Mouse (Mus musculus): ENCODE data around the gene Anks1b. TPM values are rescaled to one million over a fixed set of nuclear protein-coding genes. Genes with fewer than 3 reads are reported as not detected.

The Anks1b gene
- polyA plus RNA-seq (2014; fragmentation: Illumina TruSeq; extraction: RNeasy Lipid Tissue Mini Kit (QIAGEN cat#74804); ENCODE audit: low read depth, low replicate concordance): 2.3 TPM

DNA sequence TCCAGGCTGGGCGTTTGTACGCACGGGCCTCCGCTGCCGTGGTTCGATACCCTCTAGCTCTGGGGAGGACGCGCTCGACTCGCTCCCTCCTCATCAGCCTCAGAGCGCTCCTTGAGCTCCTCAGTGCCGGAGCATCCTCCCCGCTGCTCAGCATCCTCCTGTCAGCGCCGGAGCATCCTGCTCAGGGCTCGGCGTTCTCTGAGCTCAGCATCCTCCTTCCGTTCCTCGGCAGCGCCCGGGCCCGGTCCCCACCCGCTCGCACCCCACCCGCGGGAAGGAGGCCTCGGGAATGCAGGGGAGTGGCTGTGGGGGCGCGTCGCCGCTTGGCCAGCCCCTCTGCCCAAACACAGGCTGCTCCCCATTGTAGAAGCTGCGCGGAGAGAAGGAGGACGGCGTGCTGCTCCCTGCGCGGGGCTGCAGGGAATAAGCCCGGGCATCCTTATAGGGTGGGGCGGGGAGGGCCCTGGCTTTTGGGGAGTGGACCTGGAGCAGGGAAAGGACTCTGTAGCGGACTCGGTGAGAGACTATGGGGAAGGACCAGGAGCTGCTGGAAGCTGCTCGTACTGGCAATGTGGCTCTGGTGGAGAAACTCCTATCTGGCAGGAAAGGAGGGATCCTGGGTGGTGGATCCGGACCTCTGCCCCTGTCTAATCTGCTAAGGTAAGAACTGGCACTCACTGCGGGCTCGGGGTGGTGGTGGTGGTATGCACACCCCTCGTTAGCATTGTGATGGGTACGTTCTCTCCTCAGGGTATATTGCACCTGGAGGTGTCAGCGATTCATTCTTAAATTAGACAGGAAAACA is at the start of gene Anks1b:
Anks1b (plus strand) TSS at position 364 of the 805 bp plus-strand sequence.

Other genes with a start within 250 kb of the Anks1b start
- 93.3 TPM for gene Scyl2, start 187.2 kb upstream of the Anks1b start, polyA plus RNA-seq (2014; fragmentation: Illumina TruSeq; extraction: RNeasy Lipid Tissue Mini Kit (QIAGEN cat#74804); ENCODE audit: low read depth, low replicate concordance)
- 36.8 TPM for gene Actr6, start 141.2 kb upstream of the Anks1b start, polyA plus RNA-seq (2014; fragmentation: Illumina TruSeq; extraction: RNeasy Lipid Tissue Mini Kit (QIAGEN cat#74804); ENCODE audit: low read depth, low replicate concordance)
- 78.1 TPM for gene Uhrf1bp1l, start 128.5 kb upstream of the Anks1b start, polyA plus RNA-seq (2014; fragmentation: Illumina TruSeq; extraction: RNeasy Lipid Tissue Mini Kit (QIAGEN cat#74804); ENCODE audit: low read depth, low replicate concordance)

Data from kidney, adult 10 weeks (tissue).